Mouse (Mus musculus) common myeloid progenitor, adult 5-6 weeks (primary cell): Measurements from ENCODE around the gene Cc2d2b. TPM values are rescaled to one million over a fixed set of nuclear protein-coding genes. Genes with fewer than 3 reads are reported as not detected.

Experiments used
- ATAC-seq: replicated peaks from 2 replicates; pipeline ENCODE4 v1.8.0; 2016; ENCODE audit warnings: low read depth, mild to moderate bottlenecking, moderate TSS enrichment, inconsistent platforms; ENCODE audit not compliant: poor library complexity, severe bottlenecking
- total RNA-seq: library from RNA; stranded (forward); fragments of 200-1000, 187-1606 nt; gene quantifications from 2 replicates; pipeline ENCODE4 v1.2.3, GENCODE M21; 2017

The Cc2d2b gene
- total RNA-seq, 1 experiment from 2014 or later = 1.5 TPM

- ATAC-seq = no peak
Observed at GRCm38 (mm10) chr19:40746603-40747002, 1.9 kb upstream of the Cc2d2b start.

- peak; percentile 86 for ATAC-seq
Observed at GRCm38 (mm10) chr19:40754311-40754710, 5.8 kb downstream of the Cc2d2b start.

GRCm38 (mm10) chr19:40760071-40760470 is 11.5 kb downstream of the Cc2d2b start:
- ATAC-seq = no peak

- peak; percentile 52 for ATAC-seq
Observed at GRCm38 (mm10) chr19:40762023-40762759, 13.6 kb downstream of the Cc2d2b start.

GRCm38 (mm10) chr19:40767189-40767588 is 18.6 kb downstream of the Cc2d2b start:
- no peak for ATAC-seq

GRCm38 (mm10) chr19:40769341-40769770 is 20.8 kb downstream of the Cc2d2b start:
- peak; percentile 90 for ATAC-seq

- peak; percentile 48; the same call in 1 of the 2 replicates for ATAC-seq
Observed at GRCm38 (mm10) chr19:40788004-40788714, 39.6 kb downstream of the Cc2d2b start.

GRCm38 (mm10) chr19:40788715-40789084 is 40.1 kb downstream of the Cc2d2b start:
- peak; percentile 83 for ATAC-seq

- ATAC-seq = no peak
Observed at GRCm38 (mm10) chr19:40805176-40805737, 56.7 kb downstream of the Cc2d2b start.

- ATAC-seq = peak; percentile 55
Observed at GRCm38 (mm10) chr19:40809858-40810257, 61.3 kb downstream of the Cc2d2b start.

GRCm38 (mm10) chr19:40811840-40812239 is 63.3 kb downstream of the Cc2d2b start:
- no peak for ATAC-seq

GRCm38 (mm10) chr19:40812778-40813177 is 64.2 kb downstream of the Cc2d2b start:
- ATAC-seq = no peak

- peak; percentile 93 for ATAC-seq
Observed at GRCm38 (mm10) chr19:40813385-40813784, 64.8 kb downstream of the Cc2d2b start.

GRCm38 (mm10) chr19:40815645-40816183 is 67.2 kb downstream of the Cc2d2b start:
- no peak for ATAC-seq

- ATAC-seq = peak; percentile 8; the same call in 1 of the 2 replicates
Observed at GRCm38 (mm10) chr19:40817901-40818532, 69.5 kb downstream of the Cc2d2b start.

GRCm38 (mm10) chr19:40818764-40819163 is 70.2 kb downstream of the Cc2d2b start:
- peak; percentile 89 for ATAC-seq

- peak; percentile 33; the same call in 1 of the 2 replicates for ATAC-seq
Observed at GRCm38 (mm10) chr19:40821306-40821825, 72.8 kb downstream of the Cc2d2b start.

- ATAC-seq = peak; percentile 30; the same call in 1 of the 2 replicates
Observed at GRCm38 (mm10) chr19:40825636-40826035, 77.1 kb downstream of the Cc2d2b start.

- no peak for ATAC-seq
Observed at GRCm38 (mm10) chr19:40826735-40827134, 78.2 kb downstream of the Cc2d2b start.

- no peak for ATAC-seq
Observed at GRCm38 (mm10) chr19:40830198-40830597, 81.6 kb downstream of the Cc2d2b start.
